Mouse (Mus musculus) adipocyte (in vitro differentiated cells): ENCODE data around the gene Haus4.

Source experiments
- DNase-seq: peaks from one replicate; pipeline ENCODE4 v3.0.0-alpha.2; 2016; ENCODE audit warnings: low spot score

Haus4 gene

GRCm38 (mm10) chr14:54496706-54497105, 57.7 kb downstream of the Haus4 start:
- DNase-seq = no peak

GRCm38 (mm10) chr14:54494234-54494633, 60.2 kb downstream of the Haus4 start:
- peak; percentile 70 for DNase-seq

- DNase-seq = no peak
These were observed 61.2 kb downstream of the Haus4 start for GRCm38 (mm10) chr14:54493236-54493635.

GRCm38 (mm10) chr14:54492345-54493131, 61.9 kb downstream of the Haus4 start:
- DNase-seq = no peak
